Mouse (Mus musculus): ENCODE results near the gene Qrfp. TPM values are rescaled to one million over a fixed set of nuclear protein-coding genes. Genes with fewer than 3 reads are reported as not detected.

Gene Qrfp
- polyA plus RNA-seq, 2 experiments from 2014 or later = 0.11 to 0.20 TPM

GRCm38 (mm10) chr2:31769631-31770111, 40.7 kb downstream of the Qrfp start:
- ATAC-seq = no peak

- ATAC-seq = no peak
These were observed 41.3 kb downstream of the Qrfp start for GRCm38 (mm10) chr2:31769115-31769514.

GRCm38 (mm10) chr2:31767815-31768214, 42.6 kb downstream of the Qrfp start:
- ATAC-seq = no peak

- ATAC-seq = no peak
These were observed 43.3 kb downstream of the Qrfp start for GRCm38 (mm10) chr2:31767104-31767503.

GRCm38 (mm10) chr2:31763271-31763670, 47.1 kb downstream of the Qrfp start:
- ATAC-seq = no peak

- no peak for ATAC-seq
These were observed 47.5 kb downstream of the Qrfp start for GRCm38 (mm10) chr2:31762853-31763252.

- ATAC-seq = no peak
These were observed 48.2 kb downstream of the Qrfp start for GRCm38 (mm10) chr2:31762155-31762554.

GRCm38 (mm10) chr2:31761585-31761984, 48.8 kb downstream of the Qrfp start:
- ATAC-seq = no peak

- ATAC-seq = no peak
These were observed 49.3 kb downstream of the Qrfp start for GRCm38 (mm10) chr2:31761115-31761531.

- ATAC-seq = no peak
These were observed 49.9 kb downstream of the Qrfp start for GRCm38 (mm10) chr2:31760486-31760885.

GRCm38 (mm10) chr2:31759751-31760460, 50.5 kb downstream of the Qrfp start:
- peak; percentile 87 for ATAC-seq

- no peak for ATAC-seq
These were observed 51.4 kb downstream of the Qrfp start for GRCm38 (mm10) chr2:31758966-31759365.

GRCm38 (mm10) chr2:31757472-31757871, 52.9 kb downstream of the Qrfp start:
- no peak for ATAC-seq

Other genes starting within 250 kb of the Qrfp start
- gene Fubp3, start 237.9 kb downstream of the Qrfp start, polyA plus RNA-seq (2017; shearing (Covaris generic)) = 10 to 100 TPM; 46.2 to 64.6 TPM
- not detected for gene Prdm12, start 170.5 kb downstream of the Qrfp start, polyA plus RNA-seq (2017; shearing (Covaris generic))
- 10 to 100 TPM; 43.5 to 65.7 TPM for gene Exosc2, start 139.9 kb downstream of the Qrfp start, polyA plus RNA-seq (2017; shearing (Covaris generic))
- gene Abl1, start 122.2 kb downstream of the Qrfp start, polyA plus RNA-seq (2017; shearing (Covaris generic)) = 1 to 10 TPM; 6.9 to 8.2 TPM
- gene Fibcd1, start 35.4 kb upstream of the Qrfp start, polyA plus RNA-seq (2017; shearing (Covaris generic)) = under 1 TPM; 0.24 to 0.44 TPM
- gene Lamc3, start 76.7 kb upstream of the Qrfp start, polyA plus RNA-seq (2017; shearing (Covaris generic)) = not detected
- gene Aif1l, start 139.6 kb upstream of the Qrfp start, polyA plus RNA-seq (2017; shearing (Covaris generic)) = under 1 TPM in 1 of 2 experiments, not detected in 1; 0.56 TPM
- 100 to 1,000 TPM in 1 of 2 experiments, 10 to 100 TPM in 1; 87.6 to 102 TPM for gene Nup214, start 163.9 kb upstream of the Qrfp start, polyA plus RNA-seq (2017; shearing (Covaris generic))